Mouse (Mus musculus) MEL (cell line): ENCODE measurements around the gene Adcy4. TPM values are rescaled to one million over a fixed set of nuclear protein-coding genes. Genes with fewer than 3 reads are reported as not detected.

ENCODE experiments used
- DNase-seq: peaks from one replicate; pipeline ENCODE4 v3.0.0; 2011; ENCODE audit warnings: low read depth, low spot score
- H3K27ac ChIP-seq: 2 replicates; pipeline ENCODE4 v1.5.1; 2012; ENCODE audit warnings: low read depth, mild to moderate bottlenecking, control low read depth, low read length, moderate library complexity; ENCODE audit not compliant: control insufficient read depth
- H3K27me3 ChIP-seq, 2 experiments: fragments of 150-350 bp in 1 of 2; sonication (generic) in 1 of 2; 2 replicates each; pipeline ENCODE4 v1.6.1; 2012; ENCODE audit warnings: low read length in 2 of 2, mild to moderate bottlenecking in 2 of 2, improper control_type of control experiment in 1 of 2, moderate library complexity in 1 of 2; ENCODE audit not compliant: insufficient read depth in 2 of 2, control insufficient read depth in 1 of 2
- H3K36me3 ChIP-seq, 2 experiments: 2 replicates each; pipeline ENCODE4 v1.6.1; 2012 to 2014; ENCODE audit warnings: low read length in 2 of 2, improper control_type of control experiment in 1 of 2, inconsistent platforms in 1 of 2, mild to moderate bottlenecking in 1 of 2; ENCODE audit not compliant: insufficient read depth in 2 of 2, control insufficient read depth in 1 of 2
- H3K4me1 ChIP-seq, 2 experiments: fragments of 150-350 bp in 1 of 2; sonication (generic) in 1 of 2; 2 replicates each; pipeline ENCODE4 v1.6.1; 2012; ENCODE audit warnings: low read length in 2 of 2, improper control_type of control experiment in 1 of 2, mild to moderate bottlenecking in 1 of 2; ENCODE audit not compliant: insufficient read depth in 2 of 2, control insufficient read depth in 1 of 2
- H3K4me3 ChIP-seq, 2 experiments: fragments of 150-350 bp in 1 of 2; sonication (generic) in 1 of 2; 2 replicates each; pipeline ENCODE4 v1.5.1; 2012; ENCODE audit warnings: low read depth in 2 of 2, low read length in 2 of 2, mild to moderate bottlenecking in 2 of 2, moderate library complexity in 2 of 2, control low read depth in 1 of 2, improper control_type of control experiment in 1 of 2; ENCODE audit not compliant: control insufficient read depth in 1 of 2, insufficient read depth in 1 of 2
- H3K79me2 ChIP-seq: 2 replicates; pipeline ENCODE4 v1.6.1; 2012; ENCODE audit warnings: mild to moderate bottlenecking, low read length, moderate library complexity; ENCODE audit not compliant: control insufficient read depth, poor library complexity, insufficient read depth
- H3K9ac ChIP-seq: 2 replicates; pipeline ENCODE4 v1.6.1; 2012; ENCODE audit warnings: low read depth, mild to moderate bottlenecking, control low read depth, low read length, moderate library complexity; ENCODE audit not compliant: control insufficient read depth, poor library complexity, severe bottlenecking
- H3K9me3 ChIP-seq: fragments of 150-350 bp; sonication (generic); replicated peaks from 2 replicates; pipeline ENCODE4 v1.6.1; 2012; ENCODE audit warnings: mild to moderate bottlenecking, low read length, improper control_type of control experiment, moderate library complexity; ENCODE audit not compliant: insufficient read depth
- CTCF ChIP-seq, 3 experiments: IDR thresholded peaks in 2 of 3; conservative IDR thresholded peaks in 1 of 3; 2 replicates each; pipeline ENCODE4 v1.5.1; 2011 to 2012; ENCODE audit warnings: low read length in 3 of 3, low read depth in 2 of 3, mild to moderate bottlenecking in 2 of 3, improper control_type of control experiment in 1 of 3, inconsistent platforms in 1 of 3, mixed read lengths in 1 of 3, moderate library complexity in 1 of 3; ENCODE audit not compliant: control insufficient read depth in 1 of 3, insufficient read depth in 1 of 3, poor library complexity in 1 of 3, severe bottlenecking in 1 of 3
- ELF1 ChIP-seq: IDR thresholded peaks from 2 replicates; pipeline ENCODE4 v1.6.1; 2014; ENCODE audit warnings: low read depth, mild to moderate bottlenecking, inconsistent platforms, low read length, improper control_type of control experiment, moderate library complexity
- GABPA ChIP-seq: IDR thresholded peaks from 2 replicates; pipeline ENCODE4 v1.6.1; 2012; ENCODE audit warnings: low read depth, mild to moderate bottlenecking, inconsistent platforms, low read length, improper control_type of control experiment, moderate library complexity
- HCFC1 ChIP-seq: IDR thresholded peaks from 2 replicates; pipeline ENCODE4 v1.6.1; 2012; ENCODE audit warnings: low read depth, mild to moderate bottlenecking, inconsistent platforms, low read length, improper control_type of control experiment, moderate library complexity
- MAFK ChIP-seq: IDR thresholded peaks from 2 replicates; pipeline ENCODE4 v1.6.1; 2011; ENCODE audit warnings: low read depth, mild to moderate bottlenecking, low read length, improper control_type of control experiment, borderline replicate concordance
- MAZ ChIP-seq: IDR thresholded peaks from 2 replicates; pipeline ENCODE4 v1.6.1; 2012; ENCODE audit warnings: low read depth, mild to moderate bottlenecking, inconsistent platforms, low read length, improper control_type of control experiment
- MEF2A ChIP-seq: IDR thresholded peaks from 2 replicates; pipeline ENCODE4 v1.6.1; 2014; ENCODE audit warnings: low read depth, mild to moderate bottlenecking, inconsistent platforms, low read length, improper control_type of control experiment; ENCODE audit not compliant: poor library complexity, insufficient replicate concordance, severe bottlenecking; ENCODE audit errors: extremely low read depth
- MYB ChIP-seq: IDR thresholded peaks from 2 replicates; pipeline ENCODE4 v1.6.1; 2011; ENCODE audit warnings: mild to moderate bottlenecking, low read depth, low read length, improper control_type of control experiment
- NRF1 ChIP-seq: IDR thresholded peaks from 2 replicates; pipeline ENCODE4 v1.6.1; 2014; ENCODE audit warnings: low read depth, mild to moderate bottlenecking, inconsistent platforms, low read length, improper control_type of control experiment, moderate library complexity; ENCODE audit not compliant: poor library complexity, insufficient read depth, severe bottlenecking
- POLR2A ChIP-seq, 2 experiments: IDR thresholded peaks; 2 replicates each; pipeline ENCODE4 v1.6.1; 2011 to 2012; ENCODE audit warnings: low read length in 2 of 2, mild to moderate bottlenecking in 2 of 2, control low read depth in 1 of 2, improper control_type of control experiment in 1 of 2, low read depth in 1 of 2, moderate library complexity in 1 of 2; ENCODE audit not compliant: control insufficient read depth in 1 of 2, insufficient read depth in 1 of 2, poor library complexity in 1 of 2
- POLR2AphosphoS5 ChIP-seq: IDR thresholded peaks from 2 replicates; pipeline ENCODE4 v1.6.1; 2012; ENCODE audit warnings: low read depth, borderline replicate concordance, mild to moderate bottlenecking, inconsistent platforms, low read length, moderate library complexity, mixed read lengths
- RAD21 ChIP-seq: IDR thresholded peaks from 2 replicates; pipeline ENCODE4 v1.6.1; 2011; ENCODE audit warnings: mild to moderate bottlenecking, low read depth, low read length, improper control_type of control experiment
- SIN3A ChIP-seq: IDR thresholded peaks from 2 replicates; pipeline ENCODE4 v1.6.1; 2012; ENCODE audit warnings: low read length, improper control_type of control experiment, inconsistent platforms
- TBP ChIP-seq: IDR thresholded peaks from 2 replicates; pipeline ENCODE4 v1.8.0; 2011; ENCODE audit warnings: low read depth, low read length, improper control_type of control experiment
- TCF12 ChIP-seq: IDR thresholded peaks from 2 replicates; pipeline ENCODE4 v1.6.1; 2014; ENCODE audit warnings: low read depth, mild to moderate bottlenecking, inconsistent platforms, low read length, improper control_type of control experiment, moderate library complexity
- USF1 ChIP-seq: IDR thresholded peaks from 2 replicates; pipeline ENCODE4 v1.6.1; 2014; ENCODE audit warnings: low read depth, mild to moderate bottlenecking, inconsistent platforms, low read length, improper control_type of control experiment, moderate library complexity
- USF2 ChIP-seq, 2 experiments: IDR thresholded peaks; 2 replicates each; pipeline ENCODE4 v1.6.1; 2011 to 2012; ENCODE audit warnings: improper control_type of control experiment in 2 of 2, low read length in 2 of 2, borderline replicate concordance in 1 of 2, inconsistent platforms in 1 of 2, low read depth in 1 of 2, mild to moderate bottlenecking in 1 of 2; ENCODE audit not compliant: insufficient read depth in 1 of 2
- ZKSCAN1 ChIP-seq: IDR thresholded peaks from 2 replicates; pipeline ENCODE4 v1.6.1; 2012; ENCODE audit warnings: low read depth, mild to moderate bottlenecking, inconsistent platforms, low read length, improper control_type of control experiment, moderate library complexity
- ZMIZ1 ChIP-seq: IDR thresholded peaks from 2 replicates; pipeline ENCODE4 v1.6.1; 2012; ENCODE audit warnings: low read depth, mild to moderate bottlenecking, inconsistent platforms, low read length, improper control_type of control experiment, moderate library complexity
- ZNF384 ChIP-seq: IDR thresholded peaks from 2 replicates; pipeline ENCODE4 v1.6.1; 2012; ENCODE audit warnings: low read depth, mild to moderate bottlenecking, inconsistent platforms, low read length, improper control_type of control experiment
- polyA plus RNA-seq, 2 experiments: library from polyadenylated mRNA; stranded (reverse) in 1 of 2; unstranded in 1 of 2; fragments of >175 nt in 1 of 2; fragments of >200 nt in 1 of 2; gene quantifications; 2 replicates each; pipeline versions ENCODE4 v1.2.1 to v1.2.4; 2012; ENCODE audit warnings: low replicate concordance in 2 of 2, low read depth in 1 of 2; ENCODE audit not compliant: insufficient read length in 2 of 2, insufficient read depth in 1 of 2, missing spikeins in 1 of 2
- total RNA-seq: library from RNA; depleted of rRNA; stranded (reverse); fragments of 300-350 nt; gene quantifications from 2 replicates; pipeline ENCODE4 v1.2.3, GENCODE M21; 2012

Adcy4 gene
- total and polyA plus RNA-seq, 3 experiments, result 0.19 to 0.35 TPM; not detected in 1

- Histone ChIP-seq H3K27me3 (no peaks in the 10 kb centered on the region), H3K4me3 (no peak overlapping the region), H3K9ac (no peak overlapping the region), H3K27ac (no peak overlapping the region), H3K9me3 (no peaks in the 10 kb centered on the region), H3K36me3 (peaks cover 0 to 7% of the 10 kb centered on the region in 2 experiments; a peak in 2 of 4 replicates), H3K4me1 (peaks cover 5 to 12% of the 10 kb centered on the region in 2 experiments; a peak in 3 of 4 replicates), H3K79me2 (no peaks in the 10 kb centered on the region)
- TF ChIP-seq MEF2A, result no peak
- TF ChIP-seq ZKSCAN1, result no peak
- TF ChIP-seq ZMIZ1, result no peak
- TF ChIP-seq SIN3A, result no peak
- no peak for DNase-seq
Observed at GRCm38 (mm10) chr14:55780736-55781135, 3.2 kb downstream of the Adcy4 start.

GRCm38 (mm10) chr14:55779656-55780055 is 4.2 kb downstream of the Adcy4 start:
- Histone ChIP-seq H3K4me1 (peaks cover 5 to 12% of the 10 kb centered on the region in 2 experiments; a peak in 3 of 4 replicates), H3K9me3 (no peaks in the 10 kb centered on the region), H3K27me3 (no peaks in the 10 kb centered on the region), H3K36me3 (peaks cover 0 to 7% of the 10 kb centered on the region in 2 experiments; a peak in 2 of 4 replicates), H3K79me2 (no peaks in the 10 kb centered on the region), H3K27ac (no peak overlapping the region), H3K4me3 (no peak overlapping the region), H3K9ac (no peak overlapping the region)
- DNase-seq, result no peak
- no peak for TF ChIP-seq POLR2A (IDR thresholded peaks at IDR 0.05; ENCODE audit: control insufficient read depth in 1 of 2, insufficient read depth in 1 of 2, low read depth in 1 of 2, low read length in 2 of 2, poor library complexity in 1 of 2)
- no peak for TF ChIP-seq ZNF384
- no peak for TF ChIP-seq CTCF (IDR thresholded peaks at IDR 0.05 in 2 of 3, conservative IDR thresholded peaks at IDR 0.05 in 1 of 3; ENCODE audit: control insufficient read depth in 1 of 3, insufficient read depth in 1 of 3, low read depth in 2 of 3, low read length in 3 of 3, poor library complexity in 1 of 3, severe bottlenecking in 1 of 3)
- TF ChIP-seq TCF12, result no peak
- TF ChIP-seq ELF1, result no peak
- TF ChIP-seq USF2 (IDR thresholded peaks at IDR 0.05; ENCODE audit: borderline replicate concordance in 1 of 2, insufficient read depth in 1 of 2, low read depth in 1 of 2, low read length in 2 of 2), result no peak

- Histone ChIP-seq H3K36me3 (peaks cover 0 to 7% of the 10 kb centered on the region in 2 experiments; a peak in 2 of 4 replicates), H3K9ac (no peak overlapping the region), H3K4me3 (no peak overlapping the region), H3K4me1 (peaks cover 5 to 16% of the 10 kb centered on the region in 2 experiments; a peak in 3 of 4 replicates), H3K27ac (no peak overlapping the region), H3K79me2 (no peaks in the 10 kb centered on the region), H3K27me3 (no peaks in the 10 kb centered on the region), H3K9me3 (no peaks in the 10 kb centered on the region)
- TF ChIP-seq GABPA, result no peak
- no peak for TF ChIP-seq MYB
- TF ChIP-seq NRF1, result no peak
- no peak for TF ChIP-seq TBP
- TF ChIP-seq POLR2AphosphoS5, result no peak
- TF ChIP-seq HCFC1, result no peak
- TF ChIP-seq USF1, result no peak
- TF ChIP-seq MAFK, result no peak
- no peak for TF ChIP-seq TCF12
- no peak for TF ChIP-seq MAZ
- TF ChIP-seq RAD21, result no peak
- no peak for TF ChIP-seq ZMIZ1
- DNase-seq, result no peak
Observed at GRCm38 (mm10) chr14:55778686-55779085, 5.2 kb downstream of the Adcy4 start.
